Mouse (Mus musculus): ENCODE data around the gene Xrn1.

GRCm38 (mm10) chr9:96095192-96095591, 140.6 kb downstream of the Xrn1 start:
- no peak for TF ChIP-seq GATA1 (IDR thresholded peaks at IDR 0.05; ENCODE audit: borderline replicate concordance, low read length)
- TF ChIP-seq FLI1 (IDR thresholded peaks at IDR 0.05; ENCODE audit: low read length) = no peak

Data from megakaryocyte, embryonic 14.5 days (primary cell).